ENCODE assay signal across 7 mouse cellular contexts in genomic region chrX:36796163-36796581, GRCm38 (mm10). TPM values are rescaled to one million over a fixed set of nuclear protein-coding genes. Genes with fewer than 3 reads are reported as not detected.
DNase-seq lines count a peak whose midpoint lies in the region; ATAC-seq and TF ChIP-seq lines count a peak whose summit lies in the region.

No protein-coding gene starts in this region.

- TF ChIP-seq CTCF in midbrain, postnatal 0 days (IDR thresholded peaks at IDR 0.05), result peak; percentile 80

- H3K4me1 ChIP-seq in embryonic facial prominence, embryonic 14.5 days (ENCODE audit: control insufficient read depth, insufficient read depth, low read length), result no peaks in the 10 kb centered on the region
- no peaks in the 10 kb centered on the region for H3K4me1 ChIP-seq in kidney, embryonic 14.5 days (ENCODE audit: control insufficient read depth, insufficient read depth, low read length)
- H3K4me1 ChIP-seq in limb, embryonic 15.5 days, result no peaks in the 10 kb centered on the region
- no peaks in the 10 kb centered on the region for H3K4me1 ChIP-seq in midbrain, postnatal 0 days (ENCODE audit: insufficient read depth, low read length)

- 29% methylated on average over 23 of the region's 41 CpGs for WGBS in embryonic facial prominence, embryonic 14.5 days
- WGBS in kidney, embryonic 14.5 days, result 28% methylated on average over 41 of the region's 41 CpGs
- 24% methylated on average over 39 of the region's 41 CpGs for WGBS in limb, embryonic 15.5 days
- 28% methylated on average over 41 of the region's 41 CpGs for WGBS in midbrain, postnatal 0 days

- peak overlapping the region; percentile 54 for H3K4me2 ChIP-seq in embryonic facial prominence, embryonic 14.5 days (ENCODE audit: low read depth, low read length)
- H3K4me2 ChIP-seq in kidney, embryonic 14.5 days (replicated peaks; ENCODE audit: low read depth, low read length), result peak overlapping the region; percentile 44
- H3K4me2 ChIP-seq in limb, embryonic 15.5 days, result peak overlapping the region; percentile 47
- H3K4me2 ChIP-seq in midbrain, postnatal 0 days (ENCODE audit: low read depth, low read length, poor library complexity, severe bottlenecking), result peak overlapping the region; percentile 46

- DNase-seq in adrenal gland, postnatal 36 days, result peak; percentile 84 to 90
- peak; percentile 65 for DNase-seq in embryonic facial prominence, embryonic 14.5 days (ENCODE audit: low spot score)
- DNase-seq in heart, adult 9 months (ENCODE audit: low spot score in 2 of 2), result peak; percentile 78 to 82
- peak; percentile 74 for DNase-seq in midbrain, postnatal 0 days (ENCODE audit: low spot score)
- DNase-seq in spleen, postnatal 10 days (ENCODE audit: low spot score in 2 of 2), result peak; percentile 73 to 87

- H3K9ac ChIP-seq in embryonic facial prominence, embryonic 14.5 days (ENCODE audit: low read depth, low read length), result peak overlapping the region; percentile 72
- H3K9ac ChIP-seq in kidney, embryonic 14.5 days (ENCODE audit: low read depth, low read length), result peak overlapping the region; percentile 79
- peak overlapping the region; percentile 54 for H3K9ac ChIP-seq in limb, embryonic 15.5 days
- peak overlapping the region; percentile 50 for H3K9ac ChIP-seq in midbrain, postnatal 0 days (replicated peaks; ENCODE audit: low read length, poor library complexity, severe bottlenecking)

- peak overlapping the region; percentile 83 for H3K27ac ChIP-seq in embryonic facial prominence, embryonic 14.5 days (replicated peaks; ENCODE audit: low read depth, low read length)
- peak overlapping the region; percentile 87 for H3K27ac ChIP-seq in kidney, embryonic 14.5 days (ENCODE audit: low read depth, low read length)
- H3K27ac ChIP-seq in limb, embryonic 15.5 days, result peak overlapping the region; percentile 87
- H3K27ac ChIP-seq in midbrain, postnatal 0 days (ENCODE audit: low read depth, low read length), result peak overlapping the region; percentile 76

- H3K27me3 ChIP-seq in embryonic facial prominence, embryonic 14.5 days (replicated peaks; ENCODE audit: control insufficient read depth, insufficient read depth, low read length), result no peaks in the 10 kb centered on the region
- no peaks in the 10 kb centered on the region for H3K27me3 ChIP-seq in kidney, embryonic 14.5 days (ENCODE audit: control insufficient read depth, insufficient read depth, low read length)
- H3K27me3 ChIP-seq in limb, embryonic 15.5 days, result no peaks in the 10 kb centered on the region
- H3K27me3 ChIP-seq in midbrain, postnatal 0 days (ENCODE audit: insufficient read depth, low read length), result no peaks in the 10 kb centered on the region

- peak overlapping the region; percentile 62 for H3K4me3 ChIP-seq in embryonic facial prominence, embryonic 14.5 days (ENCODE audit: low read depth, low read length)
- peak overlapping the region; percentile 59 for H3K4me3 ChIP-seq in kidney, embryonic 14.5 days (ENCODE audit: low read length)
- peak overlapping the region; percentile 58 for H3K4me3 ChIP-seq in limb, embryonic 15.5 days
- H3K4me3 ChIP-seq in midbrain, postnatal 0 days (ENCODE audit: low read depth, low read length), result peak overlapping the region; percentile 53

- H3K36me3 ChIP-seq in embryonic facial prominence, embryonic 14.5 days (ENCODE audit: control insufficient read depth, insufficient read depth, low read length), result 0 out of 2 replicates have a peak, but pooled peaks cover 9% of the 10 kb centered on the region
- peaks cover 10% of the 10 kb centered on the region for H3K36me3 ChIP-seq in kidney, embryonic 14.5 days (ENCODE audit: control insufficient read depth, insufficient read depth, low read length)
- 0 out of 2 replicates have a peak, but pooled peaks cover 4% of the 10 kb centered on the region for H3K36me3 ChIP-seq in limb, embryonic 15.5 days
- 0 out of 2 replicates have a peak, but pooled peaks cover 2% of the 10 kb centered on the region for H3K36me3 ChIP-seq in midbrain, postnatal 0 days (ENCODE audit: insufficient read depth, low read length)

- ATAC-seq in embryonic facial prominence, embryonic 14.5 days (ENCODE audit: low read depth), result peak; percentile 82
- peak; percentile 87 for ATAC-seq in kidney, embryonic 14.5 days (ENCODE audit: low FRiP score, low TSS enrichment)
- peak; percentile 72 for ATAC-seq in limb, embryonic 15.5 days (ENCODE audit: insufficient number of reproducible peaks, low FRiP score, low TSS enrichment, low read depth)
- peak; percentile 90 for ATAC-seq in midbrain, postnatal 0 days (ENCODE audit: low FRiP score)

- H3K9me3 ChIP-seq in embryonic facial prominence, embryonic 14.5 days (ENCODE audit: control insufficient read depth, low read length), result no peaks in the 10 kb centered on the region
- H3K9me3 ChIP-seq in kidney, embryonic 14.5 days (ENCODE audit: control insufficient read depth, low read length), result no peaks in the 10 kb centered on the region
- no peaks in the 10 kb centered on the region for H3K9me3 ChIP-seq in limb, embryonic 15.5 days
- H3K9me3 ChIP-seq in midbrain, postnatal 0 days (ENCODE audit: low read length), result no peaks in the 10 kb centered on the region

RNA-seq across cellular contexts. Expression of gene Slc25a5, which starts 0.7 kb away (rescaled TPM):
- total RNA-seq in adrenal gland, postnatal 36 days (2021), result 100 to 1,000 TPM; 483 to 490 TPM
- polyA plus RNA-seq in embryonic facial prominence, embryonic 14.5 days (2014; fragmentation: Nextera tagmentation; extraction: Ambion mirVana), result 555 and 588 TPM in 2 replicates
- 838 and 851 TPM in 2 replicates for polyA plus RNA-seq in kidney, embryonic 14.5 days (2014; fragmentation: Nextera tagmentation; extraction: Ambion mirVana)
- polyA plus RNA-seq in limb, embryonic 15.5 days (2015; fragmentation: Nextera tagmentation; extraction: Ambion mirVana), result 508 and 523 TPM in 2 replicates
- 346 and 392 TPM in 2 replicates for total RNA-seq in midbrain, postnatal 0 days (2014; rRNA removed)
- polyA plus RNA-seq in midbrain, postnatal 0 days (2015; fragmentation: Nextera tagmentation; extraction: Ambion mirVana), result 483 and 520 TPM in 2 replicates

RNA-seq across cellular contexts. Expression of gene Slc25a43, which starts 52.7 kb away (rescaled TPM):
- 1 to 10 TPM; 1.1 to 2.2 TPM for total RNA-seq in adrenal gland, postnatal 36 days (2021)
- 1.5 and 1.9 TPM in 2 replicates for polyA plus RNA-seq in embryonic facial prominence, embryonic 14.5 days (2014; fragmentation: Nextera tagmentation; extraction: Ambion mirVana)
- polyA plus RNA-seq in kidney, embryonic 14.5 days (2014; fragmentation: Nextera tagmentation; extraction: Ambion mirVana), result 2.2 and 3.4 TPM in 2 replicates
- polyA plus RNA-seq in limb, embryonic 15.5 days (2015; fragmentation: Nextera tagmentation; extraction: Ambion mirVana), result 3.8 and 4.9 TPM in 2 replicates
- 0.42 and 0.44 TPM in 2 replicates for total RNA-seq in midbrain, postnatal 0 days (2014; rRNA removed)
- polyA plus RNA-seq in midbrain, postnatal 0 days (2015; fragmentation: Nextera tagmentation; extraction: Ambion mirVana), result 0.25 and 0.73 TPM in 2 replicates

Comparison
In these comparisons a context has a peak if more than half of its experiments do, and no peak if none do; other contexts are left out.
1. Peak in every context shown above with its lines: DNase-seq, ATAC-seq, H3K4me3 ChIP-seq and H3K27ac ChIP-seq.